Mouse (Mus musculus) hindbrain, embryonic 10.5 days (tissue): ENCODE measurements around the gene Spsb1. TPM values are rescaled to one million over a fixed set of nuclear protein-coding genes. Genes with fewer than 3 reads are reported as not detected.
A peak's percentile ranks its signal among the peaks of the same experiment; 100 is the strongest.

ENCODE experiments used
- DNase-seq: peaks from one replicate; pipeline ENCODE4 v3.0.0-alpha.2; 2017; ENCODE audit warnings: low spot score
- H3K27ac ChIP-seq: fragments of 300-500 bp; sonication (generic); 2 replicates; pipeline ENCODE4 v1.5.1; 2016; ENCODE audit warnings: mild to moderate bottlenecking, moderate library complexity
- H3K27me3 ChIP-seq: fragments of 300-500 bp; sonication (generic); 2 replicates; pipeline ENCODE4 v1.6.1; 2016; ENCODE audit warnings: mild to moderate bottlenecking; ENCODE audit not compliant: poor library complexity, insufficient read depth, severe bottlenecking
- H3K36me3 ChIP-seq: fragments of 300-500 bp; sonication (generic); 2 replicates; pipeline ENCODE4 v1.6.1; 2016; ENCODE audit warnings: mild to moderate bottlenecking, moderate library complexity
- H3K4me1 ChIP-seq: fragments of 300-500 bp; sonication (generic); replicated peaks from 2 replicates; pipeline ENCODE4 v1.6.1; 2016; ENCODE audit warnings: mild to moderate bottlenecking
- H3K4me3 ChIP-seq: fragments of 300-500 bp; sonication (generic); 2 replicates; pipeline ENCODE4 v1.5.1; 2016; ENCODE audit warnings: mild to moderate bottlenecking, moderate library complexity
- H3K9me3 ChIP-seq: fragments of 300-500 bp; sonication (generic); 2 replicates; pipeline ENCODE4 v1.6.1; 2016; ENCODE audit warnings: mild to moderate bottlenecking, moderate library complexity
- WGBS: fragments of 180-500 bp; shearing (Covaris S2); methylation state at CpG from one replicate; pipeline ENCODE4 v1.1.7; 2016; 5-methylcytosine and 5-hydroxymethylcytosine counted together
- polyA plus RNA-seq: library from polyadenylated mRNA; unstranded; fragments of >200 nt; fragmentation: Nextera tagmentation; extraction: Ambion mirVana; gene quantifications from 2 replicates; pipeline ENCODE4 v1.2.1, GENCODE M21; 2016

Spsb1 gene
- polyA plus RNA-seq, 1 experiment from 2014 or later: 12.0 TPM

- Histone ChIP-seq H3K27ac (0 out of 2 replicates have a peak overlapping the region, but pooled peaks have one; percentile 13), H3K36me3 (0 out of 2 replicates have a peak, but pooled peaks cover 5% of the 10 kb centered on the region), H3K4me3 (no peak overlapping the region), H3K4me1 (peaks cover 89% of the 10 kb centered on the region), H3K27me3 (peaks cover 6% of the 10 kb centered on the region), H3K9me3 (no peaks in the 10 kb centered on the region)
- WGBS: 88% methylated on average over 15 of the region's 15 CpGs
- no peak for DNase-seq
Measured at GRCm38 (mm10) chr4:149918455-149919070, 36.3 kb downstream of the Spsb1 start.

GRCm38 (mm10) chr4:149916831-149917230, 38.0 kb downstream of the Spsb1 start:
- WGBS: 73% methylated on average over 3 of the region's 3 CpGs
- peak overlapping the region; percentile 9; the same call in 1 of the 2 replicates for H3K27ac ChIP-seq
- no peak for DNase-seq
- no peak overlapping the region for H3K4me3 ChIP-seq
- H3K4me1 ChIP-seq: peaks cover 88% of the 10 kb centered on the region
- H3K36me3 ChIP-seq: 0 out of 2 replicates have a peak, but pooled peaks cover 5% of the 10 kb centered on the region
- H3K9me3 ChIP-seq: no peaks in the 10 kb centered on the region
- H3K27me3 ChIP-seq: peaks cover 14% of the 10 kb centered on the region

- Histone ChIP-seq H3K36me3 (no peaks in the 10 kb centered on the region), H3K4me1 (peaks cover 80% of the 10 kb centered on the region), H3K27me3 (peaks cover 12% of the 10 kb centered on the region), H3K4me3 (no peak overlapping the region), H3K9me3 (no peaks in the 10 kb centered on the region), H3K27ac (peak overlapping the region; percentile 72)
- no peak for DNase-seq
- WGBS: 63% methylated on average over 7 of the region's 7 CpGs
Measured at GRCm38 (mm10) chr4:149913709-149914370, 41.0 kb downstream of the Spsb1 start.

GRCm38 (mm10) chr4:149912451-149912850, 42.4 kb downstream of the Spsb1 start:
- H3K4me3 ChIP-seq: no peak overlapping the region
- WGBS: 36% methylated on average over 4 of the region's 4 CpGs
- H3K27ac ChIP-seq: no peak overlapping the region
- DNase-seq: no peak
- H3K4me1 ChIP-seq: peaks cover 71% of the 10 kb centered on the region
- H3K27me3 ChIP-seq: peaks cover 17% of the 10 kb centered on the region
- no peaks in the 10 kb centered on the region for H3K9me3 ChIP-seq
- H3K36me3 ChIP-seq: no peaks in the 10 kb centered on the region

GRCm38 (mm10) chr4:149910558-149910957, 44.3 kb downstream of the Spsb1 start:
- peaks cover 70% of the 10 kb centered on the region for H3K4me1 ChIP-seq
- peaks cover 17% of the 10 kb centered on the region for H3K27me3 ChIP-seq
- WGBS: 57% methylated on average over 4 of the region's 4 CpGs
- H3K4me3 ChIP-seq: no peak overlapping the region
- no peak for DNase-seq
- H3K36me3 ChIP-seq: peaks cover 11% of the 10 kb centered on the region; the same call in 1 of the 2 replicates
- H3K27ac ChIP-seq: no peak overlapping the region
- H3K9me3 ChIP-seq: no peaks in the 10 kb centered on the region

GRCm38 (mm10) chr4:149909551-149909950, 45.3 kb downstream of the Spsb1 start:
- H3K27me3 ChIP-seq: peaks cover 22% of the 10 kb centered on the region
- WGBS: 93% methylated on average over 13 of the region's 13 CpGs
- H3K4me1 ChIP-seq: peaks cover 62% of the 10 kb centered on the region
- DNase-seq: no peak
- H3K4me3 ChIP-seq: no peak overlapping the region
- H3K9me3 ChIP-seq: no peaks in the 10 kb centered on the region
- H3K27ac ChIP-seq: no peak overlapping the region
- H3K36me3 ChIP-seq: peaks cover 20% of the 10 kb centered on the region

- Histone ChIP-seq H3K36me3 (peaks cover 24% of the 10 kb centered on the region), H3K9me3 (no peaks in the 10 kb centered on the region), H3K4me3 (no peak overlapping the region), H3K4me1 (peaks cover 57% of the 10 kb centered on the region), H3K27me3 (peaks cover 22% of the 10 kb centered on the region), H3K27ac (no peak overlapping the region)
- 67% methylated on average over 7 of the region's 7 CpGs for WGBS
- no peak for DNase-seq
Measured at GRCm38 (mm10) chr4:149908923-149909322, 45.9 kb downstream of the Spsb1 start.

- WGBS: 67% methylated on average over 7 of the region's 7 CpGs
- Histone ChIP-seq H3K9me3 (no peaks in the 10 kb centered on the region), H3K4me3 (no peak overlapping the region), H3K4me1 (peaks cover 56% of the 10 kb centered on the region), H3K27ac (no peak overlapping the region), H3K36me3 (peaks cover 24% of the 10 kb centered on the region), H3K27me3 (peaks cover 11% of the 10 kb centered on the region; the same call in 1 of the 2 replicates)
- no peak for DNase-seq
Measured at GRCm38 (mm10) chr4:149907656-149908055, 47.2 kb downstream of the Spsb1 start.

- Histone ChIP-seq H3K27ac (no peak overlapping the region), H3K9me3 (no peaks in the 10 kb centered on the region), H3K27me3 (peaks cover 11% of the 10 kb centered on the region; the same call in 1 of the 2 replicates), H3K4me1 (peaks cover 57% of the 10 kb centered on the region), H3K36me3 (peaks cover 24% of the 10 kb centered on the region), H3K4me3 (no peak overlapping the region)
- 30% methylated on average over 13 of the region's 13 CpGs for WGBS
- DNase-seq: peak; percentile 40
Measured at GRCm38 (mm10) chr4:149906921-149907320, 47.9 kb downstream of the Spsb1 start.

GRCm38 (mm10) chr4:149905302-149905974, 49.4 kb downstream of the Spsb1 start:
- 92% methylated on average over 10 of the region's 10 CpGs for WGBS
- H3K27me3 ChIP-seq: peaks cover 15% of the 10 kb centered on the region; the same call in 1 of the 2 replicates
- no peaks in the 10 kb centered on the region for H3K9me3 ChIP-seq
- H3K4me3 ChIP-seq: no peak overlapping the region
- DNase-seq: no peak
- H3K4me1 ChIP-seq: peaks cover 54% of the 10 kb centered on the region
- H3K27ac ChIP-seq: no peak overlapping the region
- H3K36me3 ChIP-seq: peaks cover 24% of the 10 kb centered on the region

GRCm38 (mm10) chr4:149903026-149903425, 51.8 kb downstream of the Spsb1 start:
- no peak overlapping the region for H3K4me3 ChIP-seq
- H3K27ac ChIP-seq: peak overlapping the region; percentile 13; the same call in 1 of the 2 replicates
- WGBS: 61% methylated on average over 5 of the region's 5 CpGs
- H3K4me1 ChIP-seq: peaks cover 48% of the 10 kb centered on the region
- peaks cover 24% of the 10 kb centered on the region for H3K36me3 ChIP-seq
- H3K9me3 ChIP-seq: no peaks in the 10 kb centered on the region
- H3K27me3 ChIP-seq: peaks cover 10% of the 10 kb centered on the region; the same call in 1 of the 2 replicates
- DNase-seq: peak; percentile 40

- H3K27ac ChIP-seq: 0 out of 2 replicates have a peak overlapping the region, but pooled peaks have one; percentile 18
- 75% methylated on average over 3 of the region's 3 CpGs for WGBS
- no peak for DNase-seq
- peaks cover 32% of the 10 kb centered on the region for H3K36me3 ChIP-seq
- H3K4me1 ChIP-seq: peaks cover 34% of the 10 kb centered on the region
- peaks cover 14% of the 10 kb centered on the region; the same call in 1 of the 2 replicates for H3K27me3 ChIP-seq
- H3K9me3 ChIP-seq: no peaks in the 10 kb centered on the region
- H3K4me3 ChIP-seq: no peak overlapping the region
Measured at GRCm38 (mm10) chr4:149901349-149901782, 53.5 kb downstream of the Spsb1 start.
